ENCODE assay signal across 16 mouse cellular contexts in the genomic region with DNA sequence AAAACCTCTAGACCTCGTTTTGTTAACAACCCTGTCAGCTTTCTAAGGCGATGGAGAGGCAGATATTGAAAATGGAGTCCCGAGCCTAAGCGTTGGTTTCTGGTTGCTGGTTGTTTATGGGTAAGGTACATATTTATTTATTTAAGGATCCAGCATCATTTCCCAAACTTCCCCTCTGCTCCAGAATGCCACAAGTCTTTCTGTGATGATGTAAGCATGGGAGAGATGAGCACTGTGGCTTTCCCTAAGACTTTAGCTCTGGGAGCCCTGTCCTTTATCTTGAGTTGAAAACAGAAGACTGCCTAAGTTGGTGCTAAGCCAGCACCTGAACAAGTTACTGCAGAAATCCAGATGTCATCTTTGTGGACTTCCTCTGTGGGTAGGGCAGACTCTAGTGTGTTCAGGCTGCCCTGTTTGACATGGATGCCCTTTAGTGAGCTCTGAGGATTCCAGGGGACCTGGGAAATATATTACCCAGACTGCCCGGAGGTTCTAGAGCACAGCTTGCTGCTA. TPM values are rescaled to one million over a fixed set of nuclear protein-coding genes. Genes with fewer than 3 reads are reported as not detected.
DNase-seq lines count a peak whose midpoint lies in the region; ATAC-seq and TF ChIP-seq lines count a peak whose summit lies in the region.
"Had no signal": no experiment of that assay in that cellular context is flagged by ENCODE, and none has a peak within 500 bp of the region (broad histone marks: within the 10 kb centered on the region; RNA-seq: fewer than 3 reads in every experiment).

No protein-coding gene starts in this region.

- H3K79me2 ChIP-seq in MEL (ENCODE audit: control insufficient read depth, insufficient read depth, low read length, poor library complexity), result peaks cover 33% of the 10 kb centered on the region

- peaks cover 3% of the 10 kb centered on the region; the same call in 1 of the 2 replicates for H3K9me3 ChIP-seq in hindbrain, embryonic 10.5 days
- no peaks in the 10 kb centered on the region; the same call in 1 of the 2 replicates for H3K9me3 ChIP-seq in hindbrain, embryonic 16.5 days (ENCODE audit: control insufficient read depth, low read length)
- H3K9me3 ChIP-seq in MEL (replicated peaks; ENCODE audit: insufficient read depth, low read length), result no peaks in the 10 kb centered on the region
- H3K9me3 ChIP-seq in embryonic facial prominence, embryonic 11.5 days (replicated peaks; ENCODE audit: control insufficient read depth, low read length), result no peaks in the 10 kb centered on the region
- no peaks in the 10 kb centered on the region for H3K9me3 ChIP-seq in limb, embryonic 14.5 days (ENCODE audit: control insufficient read depth, low read length)
- H3K9me3 ChIP-seq in midbrain, postnatal 0 days (ENCODE audit: low read length), result no peaks in the 10 kb centered on the region

- peak overlapping the region; percentile 52; the same call in 1 of the 2 replicates for H3K4me3 ChIP-seq in hindbrain, embryonic 10.5 days
- no peak overlapping the region for H3K4me3 ChIP-seq in hindbrain, embryonic 16.5 days (ENCODE audit: low read length)
- peak overlapping the region; percentile 66 to 86 for H3K4me3 ChIP-seq in MEL (ENCODE audit: control insufficient read depth in 1 of 2, insufficient read depth in 1 of 2, low read depth in 2 of 2, low read length in 2 of 2)
- H3K4me3 ChIP-seq in embryonic facial prominence, embryonic 11.5 days (ENCODE audit: low read depth, low read length), result peak overlapping the region; percentile 42
- peak overlapping the region; percentile 54 for H3K4me3 ChIP-seq in limb, embryonic 14.5 days (replicated peaks; ENCODE audit: low read length)
- H3K4me3 ChIP-seq in midbrain, postnatal 0 days (ENCODE audit: low read depth, low read length), result no peak overlapping the region

- H3K4me2 ChIP-seq in hindbrain, embryonic 16.5 days (ENCODE audit: low read length), result no peak overlapping the region
- peak overlapping the region; percentile 61 for H3K4me2 ChIP-seq in embryonic facial prominence, embryonic 11.5 days (ENCODE audit: low read depth, low read length)
- H3K4me2 ChIP-seq in limb, embryonic 14.5 days (replicated peaks; ENCODE audit: low read depth, low read length, severe bottlenecking), result peak overlapping the region; percentile 67
- H3K4me2 ChIP-seq in midbrain, postnatal 0 days (ENCODE audit: low read depth, low read length, poor library complexity, severe bottlenecking), result no peak overlapping the region

- H3K27ac ChIP-seq in hindbrain, embryonic 10.5 days, result no peak overlapping the region
- no peak overlapping the region for H3K27ac ChIP-seq in hindbrain, embryonic 16.5 days (ENCODE audit: low read depth, low read length)
- H3K27ac ChIP-seq in MEL (ENCODE audit: control insufficient read depth, low read depth, low read length), result peak overlapping the region; percentile 21
- H3K27ac ChIP-seq in embryonic facial prominence, embryonic 11.5 days (replicated peaks; ENCODE audit: low read depth, low read length), result no peak overlapping the region
- 0 out of 2 replicates have a peak overlapping the region, but pooled peaks have one; percentile 3 for H3K27ac ChIP-seq in limb, embryonic 14.5 days (replicated peaks; ENCODE audit: low read depth, low read length)
- no peak overlapping the region for H3K27ac ChIP-seq in midbrain, postnatal 0 days (ENCODE audit: low read depth, low read length)

- TF ChIP-seq CTCF in MEL (IDR thresholded peaks at IDR 0.05 in 2 of 3, conservative IDR thresholded peaks at IDR 0.05 in 1 of 3; ENCODE audit: control insufficient read depth in 1 of 3, insufficient read depth in 1 of 3, low read depth in 2 of 3, low read length in 3 of 3, poor library complexity in 1 of 3, severe bottlenecking in 1 of 3), result no peak
- TF ChIP-seq CTCF in midbrain, postnatal 0 days (IDR thresholded peaks at IDR 0.05), result no peak

- H3K27me3 ChIP-seq in hindbrain, embryonic 10.5 days (ENCODE audit: insufficient read depth, poor library complexity, severe bottlenecking), result peaks cover 100% of the 10 kb centered on the region
- H3K27me3 ChIP-seq in hindbrain, embryonic 16.5 days (replicated peaks; ENCODE audit: control insufficient read depth, insufficient read depth, low read length), result peaks cover 64% of the 10 kb centered on the region
- H3K27me3 ChIP-seq in MEL (ENCODE audit: control insufficient read depth in 1 of 2, insufficient read depth in 2 of 2, low read length in 2 of 2), result no peaks in the 10 kb centered on the region
- peaks cover 12% of the 10 kb centered on the region for H3K27me3 ChIP-seq in embryonic facial prominence, embryonic 11.5 days (ENCODE audit: control insufficient read depth, insufficient read depth, low read length)
- peaks cover 77% of the 10 kb centered on the region for H3K27me3 ChIP-seq in limb, embryonic 14.5 days (ENCODE audit: control insufficient read depth, insufficient read depth, low read length)
- peaks cover 83% of the 10 kb centered on the region for H3K27me3 ChIP-seq in midbrain, postnatal 0 days (ENCODE audit: insufficient read depth, low read length)

- 0 out of 4 replicates have a peak, but pooled peaks of 1 of the 2 experiments have one; percentile 22 for TF ChIP-seq EP300 in MEL (IDR thresholded peaks at IDR 0.05; ENCODE audit: low read depth in 1 of 2, low read length in 2 of 2)

- H3K36me3 ChIP-seq in hindbrain, embryonic 10.5 days, result no peaks in the 10 kb centered on the region
- H3K36me3 ChIP-seq in hindbrain, embryonic 16.5 days (ENCODE audit: control insufficient read depth, insufficient read depth, low read length), result no peaks in the 10 kb centered on the region
- peaks cover 0 to 2% of the 10 kb centered on the region in 2 experiments; a peak in 1 of 4 replicates for H3K36me3 ChIP-seq in MEL (ENCODE audit: control insufficient read depth in 1 of 2, insufficient read depth in 2 of 2, low read length in 2 of 2)
- no peaks in the 10 kb centered on the region for H3K36me3 ChIP-seq in embryonic facial prominence, embryonic 11.5 days (replicated peaks; ENCODE audit: control insufficient read depth, insufficient read depth, low read depth, low read length)
- no peaks in the 10 kb centered on the region for H3K36me3 ChIP-seq in limb, embryonic 14.5 days (ENCODE audit: control insufficient read depth, insufficient read depth, low read length)
- H3K36me3 ChIP-seq in midbrain, postnatal 0 days (ENCODE audit: insufficient read depth, low read length), result no peaks in the 10 kb centered on the region

- no peak overlapping the region for H3K9ac ChIP-seq in hindbrain, embryonic 16.5 days (ENCODE audit: low read depth, low read length)
- peak overlapping the region; percentile 96 for H3K9ac ChIP-seq in MEL (ENCODE audit: control insufficient read depth, low read depth, low read length, poor library complexity, severe bottlenecking)
- peak overlapping the region; percentile 67 for H3K9ac ChIP-seq in embryonic facial prominence, embryonic 11.5 days (replicated peaks; ENCODE audit: low read length)
- H3K9ac ChIP-seq in limb, embryonic 14.5 days (ENCODE audit: low read depth, low read length, severe bottlenecking), result no peak overlapping the region
- H3K9ac ChIP-seq in midbrain, postnatal 0 days (replicated peaks; ENCODE audit: low read length, poor library complexity, severe bottlenecking), result no peak overlapping the region
- H3K9ac ChIP-seq: forebrain, postnatal 0 days had no signal

- no peak for TF ChIP-seq RAD21 in MEL (IDR thresholded peaks at IDR 0.05; ENCODE audit: low read depth, low read length)

- peaks cover 64% of the 10 kb centered on the region for H3K4me1 ChIP-seq in hindbrain, embryonic 10.5 days (replicated peaks)
- peaks cover 9% of the 10 kb centered on the region for H3K4me1 ChIP-seq in hindbrain, embryonic 16.5 days (ENCODE audit: control insufficient read depth, insufficient read depth, low read depth, low read length)
- H3K4me1 ChIP-seq in MEL (ENCODE audit: control insufficient read depth in 1 of 2, insufficient read depth in 2 of 2, low read length in 2 of 2), result peaks cover 2 to 21% of the 10 kb centered on the region in 2 experiments
- H3K4me1 ChIP-seq in embryonic facial prominence, embryonic 11.5 days (ENCODE audit: control insufficient read depth, insufficient read depth, low read length), result peaks cover 8% of the 10 kb centered on the region; the same call in 1 of the 2 replicates
- H3K4me1 ChIP-seq in limb, embryonic 14.5 days (ENCODE audit: control insufficient read depth, insufficient read depth, low read length), result peaks cover 17% of the 10 kb centered on the region; the same call in 1 of the 2 replicates
- H3K4me1 ChIP-seq in midbrain, postnatal 0 days (ENCODE audit: insufficient read depth, low read length), result no peaks in the 10 kb centered on the region

- DNase-seq in hindbrain, embryonic 10.5 days (ENCODE audit: low spot score), result no peak
- DNase-seq in MEL (ENCODE audit: low read depth, low spot score), result peak; percentile 72
- DNase-seq in embryonic facial prominence, embryonic 11.5 days (ENCODE audit: low spot score), result peak; percentile 20
- no peak for DNase-seq in limb, embryonic 14.5 days (ENCODE audit: low spot score)
- no peak for DNase-seq in left cerebral cortex, adult 18-20 months (ENCODE audit: low spot score in 2 of 2)
- DNase-seq in midbrain, postnatal 0 days (ENCODE audit: low spot score), result no peak
- no peak for DNase-seq in cerebellum, postnatal 10 days
- DNase-seq: adrenal gland, adult 2 months; cerebellum, postnatal 25 days; forebrain, postnatal 0 days; heart, postnatal 4 days; lung, adult 18-20 months; thymus, postnatal 36 days had no signal

- no peak for TF ChIP-seq POLR2A in MEL (IDR thresholded peaks at IDR 0.05; ENCODE audit: control insufficient read depth in 1 of 2, insufficient read depth in 1 of 2, low read depth in 1 of 2, low read length in 2 of 2, poor library complexity in 1 of 2)
- no peak for TF ChIP-seq POLR2A in limb, embryonic 14.5 days (IDR thresholded peaks at IDR 0.05; ENCODE audit: borderline replicate concordance, extremely low read depth, insufficient read depth, insufficient read length)

- WGBS in hindbrain, embryonic 10.5 days, result 8% methylated on average over 5 of the region's 5 CpGs
- WGBS in hindbrain, embryonic 16.5 days, result 12% methylated on average over 5 of the region's 5 CpGs
- 14% methylated on average over 5 of the region's 5 CpGs for WGBS in embryonic facial prominence, embryonic 11.5 days
- 24% methylated on average over 5 of the region's 5 CpGs for WGBS in limb, embryonic 14.5 days
- 6% methylated on average over 5 of the region's 5 CpGs for whole genome bisulfite sequencing in midbrain, postnatal 0 days

- ATAC-seq in hindbrain, embryonic 16.5 days, result no peak
- ATAC-seq in embryonic facial prominence, embryonic 11.5 days (replicated peaks; ENCODE audit: insufficient number of reproducible peaks, low FRiP score, low TSS enrichment, low read depth), result no peak
- no peak for ATAC-seq in limb, embryonic 14.5 days (ENCODE audit: low FRiP score, low read depth)
- no peak for ATAC-seq in midbrain, postnatal 0 days (ENCODE audit: low FRiP score)
- ATAC-seq: forebrain, postnatal 0 days; Patski had no signal

RNA-seq across cellular contexts. Expression of a gene that starts 1.8 kb away (rescaled TPM):
- 5.4 and 5.6 TPM in 2 replicates for polyA plus RNA-seq in hindbrain, embryonic 10.5 days (2016; fragmentation: Nextera tagmentation; extraction: Ambion mirVana)
- 0.36 and 0.51 TPM in 2 replicates for polyA plus RNA-seq in hindbrain, embryonic 16.5 days (2015; fragmentation: Nextera tagmentation; extraction: Ambion mirVana)
- total RNA-seq in MEL (2012; rRNA removed), result 5.8 and 6.4 TPM in 2 replicates
- polyA plus RNA-seq in MEL (2012; ENCODE audit: insufficient read depth in 1 of 2, insufficient read length in 2 of 2, low read depth in 1 of 2, low replicate concordance in 2 of 2, missing spikeins in 1 of 2), result 10 to 100 TPM in 1 of 2 experiments, not detected in 1; 81.4 TPM
- 42.5 and 55.0 TPM in 2 replicates for polyA plus RNA-seq in embryonic facial prominence, embryonic 11.5 days (2014; fragmentation: Nextera tagmentation; extraction: Ambion mirVana)
- polyA plus RNA-seq in limb, embryonic 14.5 days (2012; rRNA removed), result 30.0 and 47.7 TPM in 2 replicates
- 7.7 and 14.6 TPM in 2 replicates for polyA plus RNA-seq in limb, embryonic 14.5 days (2014; fragmentation: Nextera tagmentation; extraction: Ambion mirVana)
- total RNA-seq in left cerebral cortex, adult 18-20 months (2021), result under 1 TPM; 0.87 to 0.93 TPM
- 0.24 and 1.3 TPM in 2 replicates for total RNA-seq in midbrain, postnatal 0 days (2014; rRNA removed)
- polyA plus RNA-seq in midbrain, postnatal 0 days (2015; fragmentation: Nextera tagmentation; extraction: Ambion mirVana), result 0.17 and 0.39 TPM in 2 replicates
- total RNA-seq: adrenal gland, adult 2 months; megakaryocyte progenitor cell, adult 5-6 weeks had no signal
- polyA plus RNA-seq: Patski had no signal

Comparison
In these comparisons a context has a peak if more than half of its experiments do, and no peak if none do; other contexts are left out.
1. H3K4me3 ChIP-seq: peak in hindbrain, embryonic 10.5 days (single experiment), MEL (2 of 2), embryonic facial prominence, embryonic 11.5 days (single experiment) and limb, embryonic 14.5 days (single experiment); none in hindbrain, embryonic 16.5 days (single experiment) and midbrain, postnatal 0 days (single experiment).
2. DNase-seq: peak in MEL (single experiment) and embryonic facial prominence, embryonic 11.5 days (single experiment); none in hindbrain, embryonic 10.5 days (single experiment), limb, embryonic 14.5 days (single experiment), left cerebral cortex, adult 18-20 months (0 of 2), midbrain, postnatal 0 days (single experiment) and cerebellum, postnatal 10 days (0 of 2).
3. H3K27ac ChIP-seq: peak in MEL (single experiment) and limb, embryonic 14.5 days (single experiment); none in hindbrain, embryonic 10.5 days (single experiment), hindbrain, embryonic 16.5 days (single experiment), embryonic facial prominence, embryonic 11.5 days (single experiment) and midbrain, postnatal 0 days (single experiment).
4. H3K4me2 ChIP-seq: peak in embryonic facial prominence, embryonic 11.5 days (single experiment) and limb, embryonic 14.5 days (single experiment); none in hindbrain, embryonic 16.5 days (single experiment) and midbrain, postnatal 0 days (single experiment).
5. H3K9ac ChIP-seq: peak in MEL (single experiment) and embryonic facial prominence, embryonic 11.5 days (single experiment); none in hindbrain, embryonic 16.5 days (single experiment), limb, embryonic 14.5 days (single experiment) and midbrain, postnatal 0 days (single experiment).